Mouse (Mus musculus) embryonic fibroblast, embryonic 13.5 days (primary cell): ENCODE results near the gene Shank1.

Experiments used
- CTCF ChIP-seq: IDR thresholded peaks from 2 replicates; pipeline ENCODE4 v1.5.1; 2011; ENCODE audit warnings: mild to moderate bottlenecking, control low read depth, low read length, moderate library complexity, borderline replicate concordance; ENCODE audit not compliant: insufficient read depth
- POLR2A ChIP-seq: IDR thresholded peaks from 2 replicates; pipeline ENCODE4 v1.6.1; 2011; ENCODE audit warnings: low read depth, mild to moderate bottlenecking, control low read depth, low read length, moderate library complexity

- TF ChIP-seq CTCF (peak; percentile 88; the same call in 1 of the 2 replicates), POLR2A (no peak)
These were observed 47.0 kb upstream of the Shank1 start for GRCm38 (mm10) chr7:44262791-44263643.
